ENCODE assay signal across 9 mouse cellular contexts in genomic region chr8:95165923-95166322, GRCm38 (mm10). TPM values are rescaled to one million over a fixed set of nuclear protein-coding genes. Genes with fewer than 3 reads are reported as not detected.
A peak's percentile ranks its signal among the peaks of the same experiment; 100 is the strongest.
DNase-seq lines count a peak whose midpoint lies in the region; ATAC-seq lines count a peak whose summit lies in the region.
"Had no signal": no experiment of that assay in that cellular context is flagged by ENCODE, and none has a peak within 500 bp of the region (broad histone marks: within the 10 kb centered on the region; RNA-seq: fewer than 3 reads in every experiment).

No protein-coding gene starts in this region.

- H3K9ac ChIP-seq in liver, embryonic 12.5 days, result no peak overlapping the region
- H3K9ac ChIP-seq: liver, embryonic 14.5 days had no signal

- no peaks in the 10 kb centered on the region for H3K9me3 ChIP-seq in liver, embryonic 12.5 days (replicated peaks)

- H3K4me2 ChIP-seq in liver, embryonic 12.5 days, result no peak overlapping the region

- no peaks in the 10 kb centered on the region for H3K4me1 ChIP-seq in liver, embryonic 12.5 days

- ATAC-seq in liver, embryonic 12.5 days, result no peak

- peak; percentile 80 for DNase-seq in kidney, adult 18-20 months
- DNase-seq in kidney, postnatal 4 days, result no peak
- peak; percentile 91 for DNase-seq in adrenal gland, adult 2 months
- DNase-seq in cerebellum, postnatal 25 days, result peak; percentile 48 to 59
- peak; percentile 79 to 82 for DNase-seq in kidney, postnatal 36 days
- DNase-seq in right cerebral cortex, postnatal 25 days, result peak; percentile 25
- DNase-seq in spleen, adult 18-20 months, result no peak

- peaks cover 19% of the 10 kb centered on the region; the same call in 1 of the 2 replicates for H3K27me3 ChIP-seq in liver, embryonic 12.5 days (replicated peaks)

- WGBS in liver, embryonic 12.5 days (ENCODE audit: insufficient replicate concordance), result 62% methylated on average over 11 of the region's 11 CpGs

- H3K36me3 ChIP-seq in liver, embryonic 12.5 days, result no peaks in the 10 kb centered on the region

- H3K4me3 ChIP-seq in liver, embryonic 12.5 days, result no peak overlapping the region

- no peak overlapping the region for H3K27ac ChIP-seq in liver, embryonic 12.5 days
- H3K27ac ChIP-seq: liver, embryonic 14.5 days had no signal

RNA-seq across cellular contexts. Expression of gene Kifc3, which starts 36.7 kb away (rescaled TPM):
- 100 to 1,000 TPM; 134 to 144 TPM for total RNA-seq in adrenal gland, adult 2 months (2021)
- polyA plus RNA-seq in adrenal gland, adult 2 months (2012; rRNA removed), result 268 and 330 TPM in 2 replicates
- polyA plus RNA-seq in liver, embryonic 12.5 days (2016; fragmentation: Nextera tagmentation; extraction: Ambion mirVana), result 6.2 and 8.8 TPM in 2 replicates

Comparison
In these comparisons a context has a peak if more than half of its experiments do, and no peak if none do; other contexts are left out.
1. DNase-seq: peak in kidney, adult 18-20 months (single experiment), adrenal gland, adult 2 months (single experiment), cerebellum, postnatal 25 days (2 of 2), kidney, postnatal 36 days (2 of 2) and right cerebral cortex, postnatal 25 days (single experiment); none in kidney, postnatal 4 days (0 of 2) and spleen, adult 18-20 months (0 of 2).
2. RNA of gene Kifc3, which starts 36.7 kb away (polyA plus RNA-seq): 268 to 330 TPM in adrenal gland, adult 2 months; 6.2 to 8.8 TPM in liver, embryonic 12.5 days; every median in the first group is over 10 times any median in the second.